ENCODE assay signal across 9 mouse cellular contexts in genomic region chr6:119233066-119233465, GRCm38 (mm10). TPM values are rescaled to one million over a fixed set of nuclear protein-coding genes. Genes with fewer than 3 reads are reported as not detected.
DNase-seq lines count a peak whose midpoint lies in the region; ATAC-seq lines count a peak whose summit lies in the region.
"Had no signal": no experiment of that assay in that cellular context is flagged by ENCODE, and none has a peak within 500 bp of the region (broad histone marks: within the 10 kb centered on the region; RNA-seq: fewer than 3 reads in every experiment).

No protein-coding gene starts in this region.

- no peak for ATAC-seq in intestine, embryonic 14.5 days (replicated peaks; ENCODE audit: low FRiP score, low TSS enrichment, low read depth)
- no peak for ATAC-seq in intestine, embryonic 16.5 days

- peak; percentile 72 for DNase-seq in intestine, embryonic 14.5 days (ENCODE audit: low spot score)
- DNase-seq in testis, postnatal 10 days (ENCODE audit: low spot score), result peak; percentile 70
- no peak for DNase-seq in testis, postnatal 14 days (ENCODE audit: low spot score)
- DNase-seq in embryo, embryonic 9.5 days (ENCODE audit: extremely low spot score), result peak; percentile 40
- no peak for DNase-seq in layer of hippocampus, adult 8-10 months (ENCODE audit: low spot score in 2 of 2)
- DNase-seq in spleen, postnatal 10 days (ENCODE audit: low spot score in 2 of 2), result no peak

- no peaks in the 10 kb centered on the region for H3K4me1 ChIP-seq in intestine, embryonic 14.5 days (replicated peaks; ENCODE audit: control insufficient read depth, insufficient read depth, low read length)
- H3K4me1 ChIP-seq in intestine, embryonic 16.5 days (ENCODE audit: control insufficient read depth, insufficient read depth, low read length), result no peaks in the 10 kb centered on the region

- no peaks in the 10 kb centered on the region for H3K36me3 ChIP-seq in intestine, embryonic 14.5 days (ENCODE audit: control insufficient read depth, insufficient read depth, low read length)
- no peaks in the 10 kb centered on the region for H3K36me3 ChIP-seq in intestine, embryonic 16.5 days (ENCODE audit: control insufficient read depth, insufficient read depth, low read length)

- H3K27ac ChIP-seq in intestine, embryonic 14.5 days (ENCODE audit: low read depth), result no peak overlapping the region
- H3K27ac ChIP-seq in intestine, embryonic 16.5 days (ENCODE audit: low read length), result no peak overlapping the region

- H3K4me3 ChIP-seq in intestine, embryonic 14.5 days (ENCODE audit: low read depth, low read length), result no peak overlapping the region
- no peak overlapping the region for H3K4me3 ChIP-seq in intestine, embryonic 16.5 days (ENCODE audit: low read length)

- 26% methylated on average over 3 of the region's 3 CpGs for WGBS in intestine, embryonic 14.5 days
- 41% methylated on average over 3 of the region's 3 CpGs for WGBS in intestine, embryonic 16.5 days

- no peak overlapping the region for H3K4me2 ChIP-seq in intestine, embryonic 14.5 days (ENCODE audit: low read length)
- H3K4me2 ChIP-seq in intestine, embryonic 16.5 days (ENCODE audit: low read depth, low read length), result no peak overlapping the region

- no peak overlapping the region for H3K9ac ChIP-seq in intestine, embryonic 14.5 days (ENCODE audit: low read length)
- no peak overlapping the region for H3K9ac ChIP-seq in intestine, embryonic 16.5 days (ENCODE audit: low read depth, low read length)

- H3K9me3 ChIP-seq in intestine, embryonic 14.5 days (ENCODE audit: control insufficient read depth, low read length), result no peaks in the 10 kb centered on the region
- H3K9me3 ChIP-seq in intestine, embryonic 16.5 days (ENCODE audit: control insufficient read depth, low read length), result no peaks in the 10 kb centered on the region

- no peaks in the 10 kb centered on the region for H3K27me3 ChIP-seq in intestine, embryonic 14.5 days (replicated peaks; ENCODE audit: control insufficient read depth, insufficient read depth, low read length)
- no peaks in the 10 kb centered on the region for H3K27me3 ChIP-seq in intestine, embryonic 16.5 days (replicated peaks; ENCODE audit: control insufficient read depth, insufficient read depth, low read length)

RNA-seq across cellular contexts. Expression of gene Cacna2d4, which starts 3.3 kb away (rescaled TPM):
- polyA plus RNA-seq in intestine, embryonic 14.5 days (2014; fragmentation: Nextera tagmentation; extraction: Ambion mirVana), result not detected in 2 replicates
- 0.11 and 0.15 TPM in 2 replicates for polyA plus RNA-seq in intestine, embryonic 16.5 days (2015; fragmentation: Nextera tagmentation; extraction: Ambion mirVana)
- 1 to 10 TPM in 3 of 4 experiments, under 1 TPM in 1; 0.93 to 3.8 (median 2.7) TPM for total RNA-seq in layer of hippocampus, adult 8-10 months (2022)
- total RNA-seq: adrenal gland, adult 18-20 months had no signal

RNA-seq across cellular contexts. Expression of gene Cacna1c, which starts 36.8 kb away (rescaled TPM):
- 4.5 and 6.5 TPM in 2 replicates for polyA plus RNA-seq in intestine, embryonic 14.5 days (2014; fragmentation: Nextera tagmentation; extraction: Ambion mirVana)
- polyA plus RNA-seq in intestine, embryonic 16.5 days (2015; fragmentation: Nextera tagmentation; extraction: Ambion mirVana), result 1.8 and 2.0 TPM in 2 replicates
- total RNA-seq in layer of hippocampus, adult 8-10 months (2022), result 10 to 100 TPM; 67.6 to 88.2 (median 75.8) TPM
- total RNA-seq: hematopoietic stem cell, adult 5-6 weeks had no signal

RNA-seq across cellular contexts. Expression of gene Dcp1b, which starts 58.0 kb away (rescaled TPM):
- polyA plus RNA-seq in intestine, embryonic 14.5 days (2014; fragmentation: Nextera tagmentation; extraction: Ambion mirVana), result 9.8 and 11.1 TPM in 2 replicates
- 5.8 and 6.4 TPM in 2 replicates for polyA plus RNA-seq in intestine, embryonic 16.5 days (2015; fragmentation: Nextera tagmentation; extraction: Ambion mirVana)
- total RNA-seq in layer of hippocampus, adult 8-10 months (2022), result 10 to 100 TPM; 18.7 to 25.1 (median 19.6) TPM

Comparison
In these comparisons a context has a peak if more than half of its experiments do, and no peak if none do; other contexts are left out.
1. DNase-seq: peak in intestine, embryonic 14.5 days (single experiment), testis, postnatal 10 days (single experiment) and embryo, embryonic 9.5 days (single experiment); none in testis, postnatal 14 days (single experiment), layer of hippocampus, adult 8-10 months (0 of 2) and spleen, postnatal 10 days (0 of 2).